Mouse (Mus musculus): ENCODE data around the gene Pcbp4.

Gene Pcbp4

DNA sequence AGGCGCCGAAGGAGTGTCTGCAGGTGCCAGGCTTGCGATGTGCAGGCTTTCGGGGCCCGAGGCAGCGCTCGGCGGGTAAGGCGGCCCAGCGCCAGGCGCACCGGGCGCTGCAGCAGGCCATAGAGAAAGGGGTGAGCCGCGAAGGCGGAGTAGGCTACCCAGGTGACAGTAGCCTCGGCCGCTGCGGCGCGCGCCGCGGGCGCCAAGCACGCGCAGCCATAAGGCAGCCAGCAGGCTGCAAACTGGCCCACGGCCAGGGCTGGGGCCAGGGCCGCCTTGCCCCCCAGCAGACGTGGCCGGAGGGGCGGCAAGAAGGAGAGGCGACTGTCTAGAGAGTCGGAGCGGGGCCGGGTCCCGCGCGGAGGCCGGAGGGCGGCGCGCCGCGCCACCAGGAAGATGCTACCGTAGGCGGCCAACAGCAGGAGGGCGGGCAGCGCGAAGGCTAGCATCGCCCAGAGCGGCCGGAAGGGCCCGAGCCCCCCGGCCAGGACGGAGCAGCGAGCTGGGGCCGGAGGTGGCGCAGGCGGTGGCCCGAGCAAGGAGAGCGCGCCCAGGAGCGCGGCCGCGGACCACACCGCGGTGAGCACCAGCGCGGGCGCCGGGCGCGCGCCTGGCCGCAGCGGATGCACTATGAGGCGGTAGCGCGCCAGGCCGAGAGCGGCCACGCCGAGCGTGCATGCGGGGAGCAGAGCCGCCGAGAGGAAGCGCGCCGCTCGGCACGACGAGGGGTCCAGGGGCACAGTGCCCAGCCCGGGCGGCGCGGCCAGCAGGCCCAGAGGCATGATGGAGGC lies 11.9 kb downstream of the Pcbp4 start:
- DNase-seq (ENCODE audit: low read depth), result peak; percentile 66

DNA sequence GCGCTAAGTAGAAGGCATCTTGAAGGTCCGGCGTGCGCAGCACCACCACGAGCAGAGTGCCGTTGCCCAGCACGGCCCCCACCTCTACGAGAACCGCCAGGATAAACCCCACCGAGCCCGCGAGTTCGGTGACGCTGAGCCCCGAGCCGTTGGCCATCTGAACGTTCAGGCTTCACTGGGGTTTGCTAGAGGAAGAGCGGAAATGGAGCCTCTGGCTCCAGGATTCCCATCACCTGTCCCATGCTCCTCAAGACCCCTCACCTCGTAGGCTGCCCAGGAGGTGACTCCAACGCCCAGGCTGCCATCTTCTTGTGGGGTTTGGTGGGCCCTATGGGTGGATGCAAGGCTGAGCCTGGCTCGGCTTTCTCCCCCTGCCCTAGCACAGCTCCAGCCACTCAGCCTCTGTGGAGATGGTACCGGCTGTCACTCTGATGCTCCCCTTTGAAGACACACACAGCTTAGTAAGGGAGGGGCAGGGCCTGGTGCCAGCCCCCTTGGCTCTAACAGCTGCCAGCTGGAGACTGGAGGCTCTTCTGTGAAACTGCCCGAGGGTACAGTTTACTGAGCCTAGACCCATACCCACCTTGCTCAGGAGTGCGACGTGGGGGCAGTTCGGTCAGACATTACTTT lies 12.6 kb downstream of the Pcbp4 start, which contains the start of gene Gpr62:
Gpr62 (minus strand) TSS at position 368 of the 630 bp plus-strand sequence.
- no peak for DNase-seq (ENCODE audit: low read depth)

DNA sequence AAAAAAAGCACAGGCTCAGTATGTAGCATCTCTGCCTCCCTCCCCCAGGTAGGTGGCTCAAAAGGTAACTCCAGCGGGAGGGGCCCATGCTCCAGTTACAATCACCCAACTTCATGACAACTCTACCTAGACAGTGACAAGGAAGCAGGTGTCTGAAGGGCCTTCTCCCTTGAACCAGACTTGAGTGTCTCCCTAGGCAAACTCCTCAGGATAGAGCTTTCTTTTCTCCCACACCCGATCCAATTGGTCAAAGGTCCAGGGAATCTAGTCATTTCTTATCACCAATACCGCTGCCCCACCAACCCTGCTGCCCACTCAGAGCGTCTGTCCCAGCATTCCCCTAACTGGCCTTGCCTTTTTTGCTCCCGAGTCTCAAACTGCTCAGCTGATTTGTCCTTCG lies 13.6 kb downstream of the Pcbp4 start:
- DNase-seq (ENCODE audit: low read depth), result no peak

DNA sequence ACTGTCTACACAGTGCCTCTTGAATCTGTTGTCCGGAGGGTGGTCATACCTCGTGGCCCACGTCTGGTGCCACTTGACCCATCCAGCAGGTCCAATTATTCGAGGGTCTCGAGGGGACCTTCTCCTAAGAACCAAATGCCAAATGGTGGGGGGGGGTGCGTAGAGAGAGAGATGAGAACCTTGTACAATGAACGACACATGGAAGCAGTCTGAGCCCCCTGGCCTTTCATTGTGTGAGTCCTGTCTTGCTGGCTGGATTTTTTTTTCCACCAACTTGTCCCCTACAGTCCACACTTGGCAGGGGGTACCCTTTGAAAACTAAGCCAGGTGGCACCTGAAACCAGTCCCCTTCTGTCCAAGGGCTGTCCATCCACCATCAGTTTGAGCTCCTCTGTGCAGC lies 14.7 kb downstream of the Pcbp4 start:
- no peak for DNase-seq (ENCODE audit: low read depth)

DNA sequence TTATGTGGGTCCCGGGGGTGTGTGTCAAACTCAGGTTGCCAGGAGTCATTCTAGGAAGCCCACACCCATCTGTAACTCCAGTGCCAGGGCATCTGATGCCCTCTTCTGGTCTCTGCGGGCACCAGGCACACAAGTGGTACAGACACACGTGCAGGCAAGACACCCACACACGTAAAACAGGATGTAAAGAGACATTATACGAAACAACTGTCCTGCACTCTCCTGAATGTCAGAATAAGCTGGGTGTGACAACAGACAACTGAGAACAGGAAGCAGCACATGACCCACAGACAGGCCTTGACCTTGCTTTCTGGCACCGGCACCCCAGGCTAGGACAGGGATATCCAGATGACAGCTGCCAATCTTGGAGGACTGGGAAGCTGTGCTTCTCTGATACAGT lies 16.2 kb downstream of the Pcbp4 start:
- peak; percentile 62 for DNase-seq (ENCODE audit: low read depth)

DNA sequence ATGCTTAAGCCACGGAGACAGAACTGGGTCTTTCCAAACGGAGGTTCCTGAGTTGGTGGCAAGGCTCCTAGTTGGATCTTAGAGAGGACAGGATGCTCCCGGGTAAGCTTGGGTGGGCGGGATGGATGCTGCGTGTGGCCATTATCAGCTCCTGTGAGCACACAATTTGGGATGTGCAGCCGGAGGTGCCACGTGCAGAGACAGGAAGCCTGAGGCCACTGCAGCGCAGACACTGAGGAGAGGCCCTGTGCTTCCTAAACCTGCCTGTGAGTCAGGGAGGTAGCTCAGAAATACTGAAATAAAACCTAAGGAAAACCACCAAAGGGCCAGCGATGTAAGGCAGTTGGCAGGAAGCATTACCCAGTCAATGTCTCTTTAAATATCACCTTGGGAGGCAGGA lies 16.7 kb downstream of the Pcbp4 start:
- peak; percentile 35 for DNase-seq (ENCODE audit: low read depth)

DNA sequence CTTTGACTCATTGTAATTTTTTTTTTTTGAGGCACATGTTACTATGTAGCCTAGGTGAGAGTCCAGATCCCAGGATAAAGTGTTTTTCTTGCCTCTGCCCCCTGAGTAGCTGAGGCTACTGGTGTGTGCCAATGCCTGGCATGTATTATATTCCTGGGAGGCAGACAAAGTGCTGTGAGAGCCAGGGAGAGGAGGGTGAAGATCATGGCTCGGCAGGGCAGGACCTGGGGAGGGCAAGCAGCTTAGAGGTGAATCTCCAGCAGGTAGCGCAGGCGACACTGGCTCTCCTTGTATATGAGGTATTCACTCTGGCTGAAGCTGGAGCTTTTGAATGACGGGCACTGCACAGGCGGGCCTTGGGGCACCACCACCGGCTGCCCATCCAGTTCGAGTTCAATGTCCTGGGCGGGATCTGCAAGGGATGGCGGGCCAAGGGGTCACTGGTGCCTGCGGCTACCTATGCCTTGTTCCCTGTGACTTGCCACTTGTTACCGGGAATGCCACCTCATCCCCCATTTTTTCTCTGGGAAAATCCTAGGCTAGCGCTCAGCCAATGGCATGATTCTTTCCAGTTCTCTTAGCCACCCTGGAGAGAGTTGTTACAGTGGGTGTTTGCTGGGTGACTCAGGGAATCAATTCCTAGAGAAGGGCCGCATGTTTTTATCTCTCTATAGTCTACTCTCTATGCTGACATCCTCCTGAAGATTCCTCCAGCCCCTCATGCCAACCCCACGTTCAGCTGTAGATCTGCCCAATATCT lies 18.1 kb downstream of the Pcbp4 start:
- DNase-seq (ENCODE audit: low read depth), result no peak

DNA sequence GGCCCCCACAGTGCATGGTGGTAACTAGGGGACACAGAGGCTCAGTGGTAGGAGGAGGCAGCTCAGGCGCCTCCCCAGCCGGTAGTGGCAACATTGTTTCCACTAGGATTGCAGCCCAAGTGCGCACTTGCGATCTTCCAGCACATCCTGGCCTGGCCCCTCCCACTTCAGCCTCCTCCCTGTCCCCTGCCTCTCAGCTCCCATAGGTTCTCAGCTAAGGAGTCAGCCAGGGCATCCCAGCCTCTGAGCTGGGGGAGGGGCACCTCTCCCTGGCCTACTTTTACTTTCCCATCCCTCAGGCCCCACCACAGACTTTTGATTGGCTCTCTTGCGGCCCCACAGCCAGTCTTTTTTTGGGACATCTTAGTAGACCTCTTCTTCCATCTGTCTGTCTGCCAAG lies 18.8 kb downstream of the Pcbp4 start:
- DNase-seq (ENCODE audit: low read depth), result no peak

DNA sequence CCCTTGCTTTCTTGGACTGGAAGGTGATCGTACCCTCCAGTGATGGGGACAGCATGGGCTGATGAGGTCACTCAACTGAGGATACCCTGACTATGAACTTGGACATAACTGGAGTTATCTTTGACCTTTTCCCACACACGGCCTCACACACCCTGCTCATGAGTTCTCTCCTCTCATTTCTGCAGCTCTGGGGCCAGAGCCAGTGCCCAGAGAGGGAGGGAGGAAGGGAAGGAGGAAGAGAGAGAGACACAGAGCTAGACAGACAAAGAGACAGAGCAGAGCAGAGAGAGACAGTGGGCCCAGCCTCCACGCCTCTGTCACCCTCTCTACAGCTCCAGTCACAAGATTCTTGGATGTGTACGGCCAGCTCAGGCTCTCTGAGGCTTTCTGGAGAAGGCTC lies 19.2 kb downstream of the Pcbp4 start:
- no peak for DNase-seq (ENCODE audit: low read depth)

DNA sequence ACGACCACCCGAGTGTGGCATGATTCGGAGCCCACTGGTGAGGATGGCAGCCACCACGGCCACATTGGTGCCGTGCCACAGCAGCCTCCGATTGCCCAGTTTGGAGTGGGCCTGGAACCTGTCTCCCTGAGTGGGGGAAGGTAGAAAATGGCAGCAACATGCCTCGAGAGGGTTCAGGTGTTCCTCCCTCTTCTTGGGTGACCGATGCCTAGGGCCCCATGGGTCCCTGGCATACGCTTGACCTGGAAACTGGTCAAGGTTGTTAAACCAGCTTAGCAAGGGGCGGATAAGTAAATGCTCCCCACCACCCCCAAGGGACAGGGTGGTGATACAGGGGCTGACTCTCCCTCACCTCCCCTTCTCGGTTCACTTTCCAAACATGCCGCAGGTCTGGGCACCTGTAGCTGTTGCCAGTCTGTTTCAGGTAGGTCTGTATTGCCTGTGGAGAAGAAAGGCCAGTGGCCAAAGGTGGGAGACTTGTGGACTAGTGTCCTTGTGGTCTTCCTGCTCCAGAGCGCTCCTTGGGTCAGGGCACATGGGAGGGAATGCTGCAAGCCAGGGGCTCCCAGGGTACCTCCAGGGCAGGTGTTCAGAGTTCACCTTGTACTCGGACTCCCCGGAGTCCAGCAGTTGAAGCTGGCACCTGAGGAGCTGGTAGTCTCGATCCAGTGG lies 20.1 kb downstream of the Pcbp4 start:
- DNase-seq (ENCODE audit: low read depth), result no peak

DNA sequence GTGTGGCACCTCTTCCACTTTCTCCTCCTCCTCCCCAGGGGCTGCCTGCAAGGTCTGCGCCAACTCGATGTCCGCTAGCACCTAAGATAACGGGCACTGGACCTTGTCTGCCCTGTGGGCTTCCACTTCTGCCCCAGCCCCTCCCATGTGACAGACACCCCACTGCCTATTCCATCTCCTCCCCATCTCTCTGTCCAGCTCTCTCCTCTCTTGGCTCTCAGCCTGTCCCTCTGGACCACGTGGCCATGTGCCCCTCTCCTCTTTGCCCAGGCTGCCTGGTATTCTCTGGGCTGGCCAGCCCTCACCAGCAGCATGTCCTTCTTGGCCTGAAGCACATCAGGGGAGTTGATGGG lies 20.6 kb downstream of the Pcbp4 start:
- DNase-seq (ENCODE audit: low read depth), result no peak

DNA sequence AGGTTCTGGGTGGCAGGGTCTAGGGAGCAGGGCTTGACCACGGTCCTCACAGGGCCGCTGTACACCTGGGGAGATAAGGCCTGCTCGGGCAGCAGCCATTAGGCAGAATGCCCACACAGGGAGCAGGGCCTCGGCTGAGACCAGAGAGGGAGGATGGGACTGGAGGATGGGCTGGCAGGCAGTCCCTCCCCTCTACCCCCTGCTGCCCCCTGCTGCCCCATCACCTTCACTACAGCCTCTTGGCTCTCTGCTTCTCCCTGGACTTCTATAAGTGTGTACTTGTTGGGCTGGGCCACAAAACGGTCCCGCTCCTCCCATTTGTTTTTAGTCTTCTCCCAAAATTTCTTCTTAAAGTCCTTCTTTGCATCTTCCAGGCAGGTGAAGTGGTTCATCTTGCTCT lies 21.4 kb downstream of the Pcbp4 start:
- peak; percentile 80 for DNase-seq (ENCODE audit: low read depth)

DNA sequence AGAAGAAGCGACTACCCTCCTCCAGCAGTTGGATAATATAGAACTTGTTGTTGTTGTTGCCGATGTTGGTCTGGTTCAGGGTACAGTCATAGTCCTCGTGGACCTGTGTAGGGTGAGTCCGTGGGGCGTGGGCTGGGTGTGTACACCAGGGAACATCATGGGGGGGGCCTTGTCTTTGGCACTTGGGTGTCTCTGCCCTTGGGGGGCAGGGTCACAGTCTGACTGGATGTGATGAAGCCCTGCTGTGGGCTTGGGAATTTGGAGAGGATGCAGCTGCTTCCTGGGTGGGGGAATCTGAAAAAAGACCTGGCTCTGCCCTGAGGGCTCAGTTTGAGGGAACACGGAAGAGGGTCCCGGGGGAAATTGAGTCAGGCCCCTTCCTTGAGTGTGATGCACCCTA lies 22.0 kb downstream of the Pcbp4 start:
- DNase-seq (ENCODE audit: low read depth), result peak; percentile 31

DNA sequence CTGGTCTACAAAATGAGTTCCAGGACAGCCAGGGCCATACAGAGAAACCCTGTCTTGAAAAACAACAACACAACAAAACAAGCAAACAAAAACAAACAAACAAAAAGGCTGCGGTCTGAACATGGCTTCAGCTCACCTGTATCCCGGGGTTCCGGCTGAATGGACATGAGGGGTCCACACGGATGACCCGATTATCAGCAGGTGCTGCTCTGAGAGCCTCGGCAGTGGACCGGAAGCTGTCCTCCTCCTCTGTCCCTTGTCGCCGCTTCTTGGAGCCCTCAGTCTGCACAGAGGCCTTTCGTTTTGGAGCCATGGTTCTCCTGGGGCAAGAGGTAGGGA lies 22.5 kb downstream of the Pcbp4 start, which contains the start of gene Rrp9:
Rrp9 (plus strand) TSS at position 301 of the 339 bp plus-strand sequence.
- no peak for DNase-seq (ENCODE audit: low read depth)

DNA sequence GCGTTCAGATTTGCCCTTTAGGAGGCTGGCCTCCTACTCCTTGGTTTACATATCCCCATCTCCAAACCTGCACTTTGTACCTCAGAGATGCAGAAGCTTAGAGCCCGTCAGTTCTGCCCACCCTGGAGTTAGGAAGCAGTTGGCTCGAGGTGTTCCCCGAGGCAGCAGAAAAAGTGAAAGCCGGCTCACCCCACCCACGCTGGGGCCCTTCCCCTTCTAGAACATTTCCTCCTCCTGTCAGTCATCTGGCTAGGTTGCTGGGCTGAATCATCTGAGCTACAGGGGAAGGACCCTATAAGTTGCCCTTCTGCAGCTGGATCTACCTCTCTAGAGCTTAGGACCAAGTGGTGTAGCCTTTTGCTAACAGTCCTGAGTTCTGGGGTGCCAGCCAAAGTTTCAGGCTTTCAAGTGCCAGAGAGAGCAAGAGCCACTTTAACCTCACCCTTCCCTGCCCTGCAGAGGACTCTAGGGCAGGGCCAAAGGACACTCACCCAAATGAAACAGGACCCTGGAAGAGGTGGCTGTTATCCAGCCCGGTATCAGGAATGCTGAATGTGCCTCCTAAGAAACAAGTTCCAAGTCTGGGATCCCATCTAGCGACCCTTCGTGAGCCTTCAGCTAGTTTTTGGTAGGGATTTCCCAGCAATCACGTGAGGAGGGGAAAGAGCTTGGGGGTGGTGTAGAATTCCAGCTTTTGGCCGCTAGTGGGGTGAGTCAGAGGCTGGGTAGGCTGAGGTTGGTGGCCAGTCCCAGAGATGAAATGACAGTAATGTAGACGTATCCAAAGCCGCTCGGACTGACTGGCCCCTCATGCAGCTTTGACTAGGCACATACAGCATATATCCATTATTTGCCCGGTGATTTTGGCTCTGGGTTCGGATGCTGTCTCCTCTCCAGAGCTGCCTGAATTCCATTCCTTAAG lies 23.2 kb downstream of the Pcbp4 start:
- peak; percentile 84 for DNase-seq (ENCODE audit: low read depth)

DNA sequence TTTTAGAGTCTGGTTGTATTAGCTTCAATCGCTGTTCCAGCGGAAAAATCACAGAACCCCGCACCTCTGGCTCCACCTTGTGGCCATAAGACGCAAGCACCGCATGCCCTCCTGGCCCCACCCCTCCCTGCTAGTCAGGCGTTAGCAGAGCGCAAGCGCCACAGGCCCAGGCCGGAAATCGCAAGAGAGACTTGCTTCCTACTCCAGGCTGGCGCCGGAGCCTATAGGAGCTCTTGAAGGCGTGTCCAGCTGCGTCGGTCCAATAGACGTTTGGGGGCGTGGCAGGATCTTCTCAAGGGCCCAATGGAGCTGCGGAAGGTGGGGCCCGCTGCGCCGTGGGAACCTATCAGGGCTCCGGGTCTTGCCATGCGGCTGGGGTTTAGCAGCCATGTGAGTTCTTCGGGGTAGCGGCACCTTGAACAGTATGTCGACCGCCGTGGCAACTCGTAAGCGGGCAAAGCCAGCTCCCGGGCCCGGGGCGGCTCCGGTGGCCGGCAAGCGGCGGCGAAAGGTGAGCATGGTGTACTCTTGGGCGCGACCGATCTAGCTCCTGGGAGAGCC lies 23.9 kb downstream of the Pcbp4 start, which contains the start of gene Parp3:
Parp3 (minus strand) TSS at position 26 of the 561 bp plus-strand sequence.
- DNase-seq (ENCODE audit: low read depth), result peak; percentile 100

DNA sequence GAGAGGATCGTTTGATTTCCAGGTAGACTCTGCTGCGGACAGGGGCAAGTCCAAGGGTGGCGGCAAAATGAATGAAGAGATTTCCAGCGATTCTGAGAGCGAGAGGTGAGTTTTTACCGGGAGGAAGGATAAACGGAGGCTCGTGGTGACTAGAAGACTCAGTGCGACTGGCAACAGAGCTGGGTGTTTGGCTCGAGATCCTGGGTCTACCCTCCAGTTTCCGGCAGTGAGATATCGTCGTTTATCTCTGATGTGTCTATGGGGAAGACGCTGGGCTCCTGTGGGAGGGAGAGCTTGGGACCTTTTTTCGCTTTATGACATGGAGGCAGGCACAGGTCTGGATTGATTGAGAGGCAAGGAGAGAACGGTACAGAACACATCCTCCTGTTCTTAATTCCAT lies 24.6 kb downstream of the Pcbp4 start:
- DNase-seq (ENCODE audit: low read depth), result peak; percentile 54

DNA sequence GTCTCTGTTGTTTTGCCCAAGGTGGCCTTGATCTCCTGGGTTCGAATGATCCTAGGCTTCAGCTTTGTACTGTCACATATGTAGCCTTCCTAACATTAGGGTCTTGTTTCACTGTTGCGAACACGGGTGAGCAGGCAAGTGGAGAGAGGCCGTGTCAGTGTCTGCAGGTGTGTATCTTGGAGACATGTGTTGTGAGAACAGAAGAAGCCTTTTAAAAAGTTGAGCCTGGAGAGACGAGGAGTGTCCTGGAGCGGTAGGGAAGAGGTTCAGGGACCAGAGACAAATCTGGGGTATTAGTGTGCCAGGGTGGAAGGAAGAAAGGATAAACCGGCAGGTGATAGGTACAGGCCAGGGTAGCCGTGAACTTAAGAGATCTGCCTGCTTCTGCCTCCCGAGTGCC lies 25.0 kb downstream of the Pcbp4 start:
- no peak for DNase-seq (ENCODE audit: low read depth)

DNA sequence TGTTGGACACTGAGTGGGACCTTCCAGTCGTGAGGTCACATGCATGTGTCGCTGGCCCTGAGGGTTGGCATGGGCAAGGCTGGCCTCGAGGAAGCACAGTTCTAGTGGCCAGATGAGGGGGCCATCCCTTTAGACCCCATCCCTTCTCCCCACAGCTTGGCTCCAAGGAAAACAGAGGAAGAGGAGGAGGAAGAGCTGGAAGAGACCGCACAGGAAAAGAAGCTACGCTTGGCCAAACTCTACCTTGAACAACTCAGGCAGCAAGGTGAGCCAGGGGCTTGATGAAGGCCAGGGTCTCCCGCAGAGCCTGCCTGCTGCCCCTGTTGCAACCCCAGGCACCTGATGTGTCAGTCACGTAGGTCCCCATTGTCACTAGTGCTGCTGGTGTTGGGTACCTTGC lies 27.4 kb downstream of the Pcbp4 start:
- no peak for DNase-seq (ENCODE audit: low read depth)

DNA sequence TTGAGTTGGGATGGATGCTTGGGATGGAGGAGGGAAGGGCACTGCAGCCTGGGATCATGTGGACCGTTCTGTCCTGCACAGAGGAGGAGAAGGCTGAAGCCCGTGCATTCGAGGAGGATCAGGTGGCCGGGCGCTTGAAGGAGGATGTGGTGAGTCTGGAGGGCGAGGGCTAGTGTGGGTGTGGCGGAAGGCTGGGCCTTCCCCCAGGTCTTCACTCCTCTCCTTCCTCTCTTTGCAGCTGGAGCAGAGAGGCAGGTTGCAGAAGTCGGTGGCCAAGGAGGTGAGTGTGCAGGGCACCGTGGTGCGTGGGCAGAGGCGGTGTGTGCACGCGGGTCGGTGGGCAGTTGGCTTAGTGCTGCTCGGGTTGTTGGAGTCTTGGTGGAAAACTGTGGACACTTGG lies 28.0 kb downstream of the Pcbp4 start:
- DNase-seq (ENCODE audit: low read depth), result peak; percentile 28

DNA sequence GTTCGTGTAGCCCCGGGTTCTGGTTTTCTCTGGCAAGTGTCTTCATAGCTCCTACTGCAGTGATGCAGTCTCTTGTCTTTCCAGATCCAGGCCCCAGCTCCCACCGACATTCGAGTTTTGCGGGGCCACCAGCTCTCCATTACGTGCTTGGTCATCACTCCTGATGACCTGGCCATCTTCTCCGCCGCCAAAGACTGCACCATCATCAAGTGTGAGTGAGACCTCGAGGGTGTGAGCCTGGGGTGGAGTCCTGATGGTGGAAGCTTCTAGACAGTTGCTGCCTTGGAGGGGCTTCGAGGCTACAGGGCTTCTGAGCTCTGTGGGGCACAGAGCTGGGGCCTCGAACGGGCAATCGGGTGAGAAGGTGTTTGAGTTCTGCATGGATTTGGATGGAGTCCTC lies 28.6 kb downstream of the Pcbp4 start:
- no peak for DNase-seq (ENCODE audit: low read depth)

Data from induced T-regulatory cell, adult 2 months (primary cell).